Mouse (Mus musculus) heart, postnatal 0 days (tissue): ENCODE measurements around the gene Otof.

ENCODE experiments used
- CTCF ChIP-seq: IDR thresholded peaks from 2 replicates; pipeline ENCODE4 v1.5.1; 2016; ENCODE audit warnings: antibody characterized with exemption, control low read depth, low read depth
- EP300 ChIP-seq: IDR thresholded peaks from 2 replicates; pipeline ENCODE4 v1.6.1; 2016; ENCODE audit warnings: antibody characterized with exemption, low read depth

GRCm38 (mm10) chr5:30411524-30411923 is 50.2 kb downstream of the Otof start:
- TF ChIP-seq CTCF (no peak), EP300 (no peak)
